Mouse (Mus musculus): ENCODE data around the gene St8sia1. TPM values are rescaled to one million over a fixed set of nuclear protein-coding genes. Genes with fewer than 3 reads are reported as not detected.
A peak's percentile ranks its signal among the peaks of the same experiment; 100 is the strongest.

Gene St8sia1
- polyA plus RNA-seq, 2 experiments = 0.93 to 1.3 TPM

DNA sequence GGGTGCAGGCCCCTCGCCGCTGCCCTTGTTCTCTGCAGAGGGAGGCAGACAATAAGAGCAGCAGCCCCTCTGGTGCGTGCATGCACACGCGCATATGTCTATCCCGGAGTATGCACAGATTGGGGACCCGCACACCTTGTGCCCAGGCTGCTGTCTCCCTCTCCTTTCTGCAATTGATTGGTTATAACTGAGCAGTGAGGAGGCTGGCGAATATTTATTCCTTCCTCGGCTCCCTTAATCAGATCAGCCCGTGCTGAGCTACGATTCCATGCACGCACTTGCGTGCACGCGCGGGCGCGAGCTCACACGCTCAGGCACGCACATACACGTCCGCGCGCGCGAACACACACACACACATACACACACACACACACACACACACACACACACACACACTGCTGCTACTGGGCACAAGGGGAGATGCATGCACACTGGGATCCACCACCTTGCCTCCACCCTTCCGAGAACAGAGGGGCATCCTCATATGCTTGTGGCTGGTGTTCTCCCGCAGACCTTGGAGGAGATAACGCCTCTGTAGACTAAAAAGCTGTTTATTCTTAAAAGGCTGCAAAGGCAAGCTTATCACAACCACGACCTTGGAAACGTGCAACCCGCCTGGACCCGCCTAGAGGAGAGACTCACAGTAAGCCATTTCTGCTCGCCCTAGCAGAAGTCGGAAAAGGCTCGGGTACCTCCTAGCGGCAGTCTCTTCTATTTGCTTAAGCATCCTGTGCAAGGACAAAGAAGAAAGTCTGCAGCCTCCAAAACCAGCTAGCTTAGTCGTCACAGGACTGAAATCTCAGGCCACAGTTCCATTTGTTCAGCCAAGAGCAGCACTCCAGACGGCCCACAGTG is 506 bp upstream of the St8sia1 start:
- DNase-seq (ENCODE audit: low spot score) (peak; percentile 91), ATAC-seq (ENCODE audit: low FRiP score, low read depth) (peak; percentile 88)
- Histone ChIP-seq H3K4me2 (replicated peaks; ENCODE audit: low read depth, low read length, severe bottlenecking) (peak overlapping the region; percentile 97), H3K4me3 (replicated peaks; ENCODE audit: low read length) (peak overlapping the region; percentile 60), H3K27me3 (ENCODE audit: control insufficient read depth, insufficient read depth, low read length) (peaks cover 10% of the 10 kb centered on the region; the same call in 1 of the 2 replicates), H3K36me3 (ENCODE audit: control insufficient read depth, insufficient read depth, low read length) (no peaks in the 10 kb centered on the region), H3K27ac (replicated peaks; ENCODE audit: low read depth, low read length) (0 out of 2 replicates have a peak overlapping the region, but pooled peaks have one; percentile 38), H3K9me3 (ENCODE audit: control insufficient read depth, low read length) (no peaks in the 10 kb centered on the region), H3K4me1 (ENCODE audit: control insufficient read depth, insufficient read depth, low read length) (0 out of 2 replicates have a peak, but pooled peaks cover 5% of the 10 kb centered on the region), H3K9ac (ENCODE audit: low read depth, low read length, severe bottlenecking) (peak overlapping the region; percentile 66)
- under 1% methylated on average over 39 of the region's 39 CpGs for WGBS
- peak; percentile 56; the same call in 1 of the 2 replicates for TF ChIP-seq POLR2A (IDR thresholded peaks at IDR 0.05; ENCODE audit: borderline replicate concordance, extremely low read depth, insufficient read depth, insufficient read length)

DNA sequence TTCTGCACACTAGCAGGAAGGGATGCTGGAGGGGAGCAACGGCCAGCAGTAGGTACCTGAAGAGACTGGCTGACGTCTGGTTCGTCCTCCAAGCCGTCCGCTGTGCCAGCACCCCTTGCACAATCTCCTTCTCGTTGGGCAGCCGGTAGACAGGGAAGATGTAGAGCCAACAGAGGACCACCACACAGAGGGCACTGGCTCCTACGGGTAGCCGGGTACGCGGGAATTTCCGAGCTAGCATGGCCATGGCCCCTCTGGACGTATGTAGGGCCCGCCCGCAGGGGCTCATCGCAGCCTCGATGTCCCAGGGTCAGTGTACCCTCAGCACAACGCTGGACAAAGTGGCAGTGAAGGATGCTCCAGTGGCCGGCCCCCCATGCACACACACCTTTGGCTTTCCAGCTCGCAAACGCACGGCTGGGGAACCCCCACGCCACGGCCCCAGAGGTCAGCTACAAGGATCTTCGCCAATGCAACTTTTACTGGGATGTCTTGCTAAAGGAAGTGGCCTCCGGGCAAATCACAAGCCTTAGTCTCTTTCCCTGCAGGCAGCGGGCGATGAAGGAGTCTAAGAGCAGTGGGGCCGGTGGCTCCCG is 674 bp downstream of the St8sia1 start:
- DNase-seq (ENCODE audit: low spot score) = no peak
- Histone ChIP-seq H3K4me2 (replicated peaks; ENCODE audit: low read depth, low read length, severe bottlenecking) (peak overlapping the region; percentile 97), H3K36me3 (ENCODE audit: control insufficient read depth, insufficient read depth, low read length) (no peaks in the 10 kb centered on the region), H3K9me3 (ENCODE audit: control insufficient read depth, low read length) (no peaks in the 10 kb centered on the region), H3K9ac (ENCODE audit: low read depth, low read length, severe bottlenecking) (peak overlapping the region; percentile 66), H3K4me1 (ENCODE audit: control insufficient read depth, insufficient read depth, low read length) (0 out of 2 replicates have a peak, but pooled peaks cover 5% of the 10 kb centered on the region), H3K4me3 (replicated peaks; ENCODE audit: low read length) (peak overlapping the region; percentile 60), H3K27me3 (ENCODE audit: control insufficient read depth, insufficient read depth, low read length) (peaks cover 10% of the 10 kb centered on the region; the same call in 1 of the 2 replicates), H3K27ac (replicated peaks; ENCODE audit: low read depth, low read length) (no peak overlapping the region)
- ATAC-seq (ENCODE audit: low FRiP score, low read depth) = no peak
- TF ChIP-seq POLR2A (IDR thresholded peaks at IDR 0.05; ENCODE audit: borderline replicate concordance, extremely low read depth, insufficient read depth, insufficient read length) = no peak
- WGBS = 29% methylated on average over 28 of the region's 30 CpGs

DNA sequence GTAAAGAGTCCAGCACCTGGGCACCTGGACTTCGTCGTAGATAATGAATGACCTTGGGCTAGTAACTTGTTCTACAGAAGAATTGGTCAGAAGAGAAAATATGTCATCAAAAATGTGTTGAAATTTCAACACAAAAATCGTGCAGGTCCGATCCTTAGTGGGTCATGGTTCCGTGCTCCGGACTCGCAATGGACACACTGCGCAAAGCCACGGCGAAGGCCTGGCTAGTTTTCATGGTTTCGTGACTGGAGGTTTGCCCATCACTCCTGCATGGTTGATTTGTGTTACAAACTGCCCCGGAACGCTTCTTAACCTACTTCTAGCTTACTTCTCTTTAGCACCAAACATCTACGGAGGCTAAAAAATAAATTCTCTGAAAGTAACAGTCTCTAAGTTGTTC is 1.4 kb downstream of the St8sia1 start:
- H3K4me3 ChIP-seq (replicated peaks; ENCODE audit: low read length) = 0 out of 2 replicates have a peak overlapping the region, but pooled peaks have one; percentile 60
- H3K9me3 ChIP-seq (ENCODE audit: control insufficient read depth, low read length) = no peaks in the 10 kb centered on the region
- 0 out of 2 replicates have a peak, but pooled peaks cover 5% of the 10 kb centered on the region for H3K4me1 ChIP-seq (ENCODE audit: control insufficient read depth, insufficient read depth, low read length)
- no peaks in the 10 kb centered on the region for H3K36me3 ChIP-seq (ENCODE audit: control insufficient read depth, insufficient read depth, low read length)
- no peak for TF ChIP-seq POLR2A (IDR thresholded peaks at IDR 0.05; ENCODE audit: borderline replicate concordance, extremely low read depth, insufficient read depth, insufficient read length)
- H3K27me3 ChIP-seq (ENCODE audit: control insufficient read depth, insufficient read depth, low read length) = peaks cover 10% of the 10 kb centered on the region; the same call in 1 of the 2 replicates
- no peak overlapping the region for H3K9ac ChIP-seq (ENCODE audit: low read depth, low read length, severe bottlenecking)
- 92% methylated on average over 14 of the region's 14 CpGs for WGBS
- ATAC-seq (ENCODE audit: low FRiP score, low read depth) = no peak
- no peak overlapping the region for H3K4me2 ChIP-seq (replicated peaks; ENCODE audit: low read depth, low read length, severe bottlenecking)
- no peak overlapping the region for H3K27ac ChIP-seq (replicated peaks; ENCODE audit: low read depth, low read length)
- no peak for DNase-seq (ENCODE audit: low spot score)

DNA sequence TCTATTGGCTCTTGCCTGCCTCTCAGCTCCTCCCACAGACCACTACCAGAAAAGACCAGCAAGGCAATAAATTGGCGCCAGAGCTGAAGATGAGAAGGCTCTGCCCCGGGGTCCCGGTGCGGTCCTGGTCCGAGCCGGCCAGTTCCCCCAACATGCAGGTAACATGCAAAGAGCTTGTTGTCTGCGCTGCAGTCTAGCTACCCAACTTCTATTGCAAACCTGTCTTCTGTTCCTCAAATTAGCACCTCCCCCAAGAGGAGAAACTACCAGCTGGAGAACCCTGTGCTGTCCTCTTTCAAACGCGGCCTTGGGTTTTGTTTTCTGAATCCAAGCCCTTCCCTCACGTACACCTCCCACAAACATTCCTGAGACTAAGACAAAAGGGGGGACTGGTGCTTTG is 1.8 kb downstream of the St8sia1 start:
- H3K27ac ChIP-seq (replicated peaks; ENCODE audit: low read depth, low read length) = no peak overlapping the region
- WGBS = 58% methylated on average over 10 of the region's 10 CpGs
- H3K9ac ChIP-seq (ENCODE audit: low read depth, low read length, severe bottlenecking) = no peak overlapping the region
- no peak overlapping the region for H3K4me3 ChIP-seq (replicated peaks; ENCODE audit: low read length)
- no peak for ATAC-seq (ENCODE audit: low FRiP score, low read depth)
- H3K27me3 ChIP-seq (ENCODE audit: control insufficient read depth, insufficient read depth, low read length) = peaks cover 10% of the 10 kb centered on the region; the same call in 1 of the 2 replicates
- no peaks in the 10 kb centered on the region for H3K36me3 ChIP-seq (ENCODE audit: control insufficient read depth, insufficient read depth, low read length)
- no peaks in the 10 kb centered on the region for H3K9me3 ChIP-seq (ENCODE audit: control insufficient read depth, low read length)
- H3K4me1 ChIP-seq (ENCODE audit: control insufficient read depth, insufficient read depth, low read length) = 0 out of 2 replicates have a peak, but pooled peaks cover 5% of the 10 kb centered on the region
- H3K4me2 ChIP-seq (replicated peaks; ENCODE audit: low read depth, low read length, severe bottlenecking) = no peak overlapping the region
- DNase-seq (ENCODE audit: low spot score) = no peak
- no peak for TF ChIP-seq POLR2A (IDR thresholded peaks at IDR 0.05; ENCODE audit: borderline replicate concordance, extremely low read depth, insufficient read depth, insufficient read length)

DNA sequence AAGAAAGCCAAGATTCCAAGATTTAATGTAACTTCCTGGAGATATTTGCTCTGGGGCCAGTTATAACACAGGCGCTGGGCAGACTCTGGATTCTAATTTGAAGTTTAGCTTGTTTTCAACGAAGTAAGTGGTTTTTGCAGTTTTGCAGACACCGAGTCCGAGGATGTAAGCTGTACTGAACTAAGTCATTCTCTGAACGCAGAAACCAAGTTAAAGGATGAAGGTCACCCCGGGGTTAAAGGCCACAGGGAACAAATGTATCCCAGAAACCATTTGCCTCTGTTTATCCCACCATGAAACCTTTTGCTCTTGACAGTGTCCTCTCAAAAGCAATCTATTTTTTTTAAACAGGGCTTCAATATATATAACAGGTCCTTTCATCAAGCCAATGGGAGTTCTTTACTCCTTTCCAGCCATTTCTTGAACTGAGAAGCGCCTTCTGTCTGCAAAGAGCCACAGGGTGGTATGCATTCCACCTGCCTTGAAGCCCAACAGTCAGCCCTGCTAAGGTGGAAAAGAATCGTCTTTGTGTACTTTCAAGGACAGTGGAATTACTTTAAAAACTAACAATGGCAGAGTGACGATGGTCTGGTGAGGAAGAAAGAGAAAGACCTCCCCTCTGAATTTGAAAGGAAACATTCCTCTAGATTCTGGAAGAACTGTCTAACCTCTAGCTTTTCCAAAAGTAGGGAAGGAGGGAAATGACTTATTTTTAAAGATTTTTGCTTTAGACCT is 2.4 kb downstream of the St8sia1 start:
- TF ChIP-seq POLR2A (IDR thresholded peaks at IDR 0.05; ENCODE audit: borderline replicate concordance, extremely low read depth, insufficient read depth, insufficient read length) = no peak
- H3K36me3 ChIP-seq (ENCODE audit: control insufficient read depth, insufficient read depth, low read length) = no peaks in the 10 kb centered on the region

More for the DNA sequence above, 2.4 kb downstream of the St8sia1 start:
- no peak overlapping the region for H3K4me3 ChIP-seq (replicated peaks; ENCODE audit: low read length)
- no peak overlapping the region for H3K4me2 ChIP-seq (replicated peaks; ENCODE audit: low read depth, low read length, severe bottlenecking)
- ATAC-seq (ENCODE audit: low FRiP score, low read depth) (no peak), DNase-seq (ENCODE audit: low spot score) (no peak)
- 78% methylated on average over 9 of the region's 9 CpGs for WGBS
- H3K4me1 ChIP-seq (ENCODE audit: control insufficient read depth, insufficient read depth, low read length) = 0 out of 2 replicates have a peak, but pooled peaks cover 5% of the 10 kb centered on the region
- no peaks in the 10 kb centered on the region for H3K9me3 ChIP-seq (ENCODE audit: control insufficient read depth, low read length)
- peaks cover 10% of the 10 kb centered on the region; the same call in 1 of the 2 replicates for H3K27me3 ChIP-seq (ENCODE audit: control insufficient read depth, insufficient read depth, low read length)
- no peak overlapping the region for H3K9ac ChIP-seq (ENCODE audit: low read depth, low read length, severe bottlenecking)
- no peak overlapping the region for H3K27ac ChIP-seq (replicated peaks; ENCODE audit: low read depth, low read length)
